Mouse (Mus musculus) kidney, postnatal 0 days (tissue): ENCODE measurements around the gene Esyt2. TPM values are rescaled to one million over a fixed set of nuclear protein-coding genes. Genes with fewer than 3 reads are reported as not detected.

Experiments used
- ATAC-seq: fragments of 200-750 bp; cut with Nextera tagmentation; replicated peaks from 2 replicates; pipeline ENCODE4 v1.8.0; 2017; ENCODE audit warnings: low read depth, moderate number of reproducible peaks, moderate TSS enrichment, moderate library complexity; ENCODE audit not compliant: low FRiP score
- DNase-seq: peaks from one replicate; pipeline ENCODE4 v3.0.0-alpha.2; 2016; ENCODE audit warnings: low spot score
- H3K27ac ChIP-seq: fragments of 300-500 bp; sonication (generic); 2 replicates; pipeline ENCODE4 v1.5.1; 2014; ENCODE audit warnings: mild to moderate bottlenecking
- H3K27me3 ChIP-seq: fragments of 300-500 bp; sonication (generic); 2 replicates; pipeline ENCODE4 v1.6.1; 2014; ENCODE audit warnings: low read length, mixed read lengths; ENCODE audit not compliant: insufficient read depth
- H3K36me3 ChIP-seq: fragments of 300-500 bp; sonication (generic); 2 replicates; pipeline ENCODE4 v1.6.1; 2014; ENCODE audit warnings: low read length, mixed read lengths; ENCODE audit not compliant: insufficient read depth
- H3K4me1 ChIP-seq: fragments of 300-500 bp; sonication (generic); replicated peaks from 2 replicates; pipeline ENCODE4 v1.6.1; 2014; ENCODE audit warnings: antibody characterized with exemption, low read length, mixed read lengths; ENCODE audit not compliant: insufficient read depth
- H3K4me2 ChIP-seq: fragments of 300-500 bp; sonication (generic); 2 replicates; pipeline ENCODE4 v1.6.1; 2014; ENCODE audit warnings: mild to moderate bottlenecking, low read length, moderate library complexity, mixed read lengths
- H3K4me3 ChIP-seq: fragments of 300-500 bp; sonication (generic); replicated peaks from 2 replicates; pipeline ENCODE4 v1.5.1; 2014; ENCODE audit warnings: low read depth, low read length
- H3K9ac ChIP-seq: fragments of 300-500 bp; sonication (generic); 2 replicates; pipeline ENCODE4 v1.6.1; 2014; ENCODE audit warnings: low read depth, low read length
- H3K9me3 ChIP-seq: fragments of 300-500 bp; sonication (generic); replicated peaks from 2 replicates; pipeline ENCODE4 v1.6.1; 2016; ENCODE audit warnings: low read length, inconsistent platforms, mixed read lengths
- CTCF ChIP-seq: IDR thresholded peaks from 2 replicates; pipeline ENCODE4 v1.5.1; 2016; ENCODE audit warnings: antibody characterized with exemption, low read depth, mild to moderate bottlenecking, moderate library complexity
- WGBS: fragments of 180-500 bp; shearing (Covaris S2); extraction: QIAGEN DNeasy Blood & Tissue Kit; methylation state at CpG from one replicate; pipeline ENCODE4 v1.1.7; 2014; 5-methylcytosine and 5-hydroxymethylcytosine counted together
- polyA plus RNA-seq: library from polyadenylated mRNA; unstranded; fragments of >200 nt; fragmentation: Nextera tagmentation; extraction: Ambion mirVana; gene quantifications from 2 replicates; pipeline ENCODE4 v1.2.1, GENCODE M21; 2015

The Esyt2 gene
- polyA plus RNA-seq, 1 experiment from 2014 or later = 13.9 TPM

DNA sequence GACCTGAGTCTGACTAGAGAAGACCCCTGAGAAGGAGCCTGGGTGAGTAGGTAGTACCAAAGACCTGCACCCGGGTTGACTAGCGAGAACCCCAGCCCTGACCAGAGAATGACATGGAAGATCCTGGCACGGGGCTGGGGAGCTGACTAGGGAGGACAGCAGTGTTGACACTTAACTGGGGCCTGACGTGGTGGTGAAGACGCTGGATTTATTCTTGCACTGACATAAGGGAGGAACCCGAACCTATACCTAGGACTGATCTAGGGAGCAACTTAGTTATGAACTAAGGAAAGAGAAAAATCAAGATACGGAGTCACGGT lies 124.8 kb downstream of the Esyt2 start:
- Histone ChIP-seq H3K36me3 (0 out of 2 replicates have a peak, but pooled peaks cover 8% of the 10 kb centered on the region), H3K27ac (no peak overlapping the region; the same call in 1 of the 2 replicates), H3K9me3 (0 out of 2 replicates have a peak, but pooled peaks cover 6% of the 10 kb centered on the region), H3K4me1 (no peaks in the 10 kb centered on the region), H3K9ac (peak overlapping the region; percentile 75), H3K27me3 (no peaks in the 10 kb centered on the region), H3K4me3 (peak overlapping the region; percentile 87), H3K4me2 (peak overlapping the region; percentile 90)
- TF ChIP-seq CTCF = no peak
- WGBS = 8% methylated on average over 8 of the region's 8 CpGs
- ATAC-seq (no peak), DNase-seq (peak; percentile 46)

DNA sequence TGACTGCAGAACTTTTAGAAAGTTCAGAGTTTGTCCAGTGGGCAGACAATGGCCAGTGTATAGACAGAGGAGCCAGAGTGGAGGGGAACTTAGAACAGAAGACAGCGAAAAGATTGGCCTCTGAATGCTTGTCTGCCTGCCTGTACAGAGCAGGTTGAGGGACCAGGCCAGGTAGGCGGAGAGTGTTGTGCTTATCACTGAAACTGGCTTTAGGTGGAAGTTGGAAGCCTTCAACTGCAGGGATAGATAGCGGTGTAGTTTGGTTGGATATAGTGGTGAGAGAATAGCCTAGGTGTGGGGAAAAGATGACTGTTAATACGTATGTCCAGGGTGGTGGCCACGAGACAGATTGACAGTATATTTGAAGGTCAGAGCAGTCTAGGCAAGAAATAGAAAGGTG lies 126.9 kb downstream of the Esyt2 start:
- Histone ChIP-seq H3K27ac (no peak overlapping the region), H3K9me3 (no peaks in the 10 kb centered on the region), H3K4me1 (no peaks in the 10 kb centered on the region), H3K4me3 (no peak overlapping the region), H3K4me2 (no peak overlapping the region), H3K9ac (no peak overlapping the region), H3K27me3 (no peaks in the 10 kb centered on the region), H3K36me3 (0 out of 2 replicates have a peak, but pooled peaks cover 8% of the 10 kb centered on the region)
- WGBS = 97% methylated on average over 5 of the region's 5 CpGs
- no peak for TF ChIP-seq CTCF
- DNase-seq (no peak), ATAC-seq (no peak)

DNA sequence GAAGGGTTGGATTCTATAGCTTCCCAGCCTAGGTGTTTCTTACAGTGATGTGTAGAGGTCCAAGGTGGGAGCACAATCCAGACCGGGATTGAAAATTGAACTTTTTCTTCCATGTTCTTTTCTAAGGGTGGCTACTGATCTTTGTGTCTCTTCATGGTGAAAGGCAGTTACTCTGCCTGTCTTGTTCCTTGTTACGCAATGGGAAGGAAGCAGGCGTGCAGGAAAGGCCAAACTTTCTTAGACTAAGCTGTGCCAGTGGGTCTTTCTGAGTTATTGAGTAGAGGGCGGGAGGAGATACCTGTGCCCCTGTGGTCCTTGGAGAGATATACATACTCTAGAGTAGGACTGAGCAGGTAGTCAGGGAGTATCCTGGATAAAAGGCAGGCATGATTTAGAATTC lies 133.9 kb downstream of the Esyt2 start:
- no peak for TF ChIP-seq CTCF
- no peak overlapping the region for H3K27ac ChIP-seq
- no peak overlapping the region for H3K4me3 ChIP-seq
- 92% methylated on average over 4 of the region's 4 CpGs for WGBS
- H3K36me3 ChIP-seq = 0 out of 2 replicates have a peak, but pooled peaks cover 11% of the 10 kb centered on the region
- no peaks in the 10 kb centered on the region for H3K9me3 ChIP-seq
- no peak for ATAC-seq
- no peaks in the 10 kb centered on the region for H3K27me3 ChIP-seq
- no peak for DNase-seq
- no peaks in the 10 kb centered on the region for H3K4me1 ChIP-seq
- H3K4me2 ChIP-seq = no peak overlapping the region
- H3K9ac ChIP-seq = no peak overlapping the region

GRCm38 (mm10) chr12:116416514-116416913 lies 135.5 kb downstream of the Esyt2 start:
- Histone ChIP-seq H3K4me1 (no peaks in the 10 kb centered on the region), H3K27ac (no peak overlapping the region), H3K27me3 (no peaks in the 10 kb centered on the region), H3K4me2 (no peak overlapping the region), H3K36me3 (0 out of 2 replicates have a peak, but pooled peaks cover 9% of the 10 kb centered on the region), H3K9ac (no peak overlapping the region), H3K4me3 (no peak overlapping the region), H3K9me3 (no peaks in the 10 kb centered on the region)
- TF ChIP-seq CTCF = no peak
- ATAC-seq (no peak), DNase-seq (no peak)
- WGBS = 93% methylated on average over 1 of the region's 1 CpGs

DNA sequence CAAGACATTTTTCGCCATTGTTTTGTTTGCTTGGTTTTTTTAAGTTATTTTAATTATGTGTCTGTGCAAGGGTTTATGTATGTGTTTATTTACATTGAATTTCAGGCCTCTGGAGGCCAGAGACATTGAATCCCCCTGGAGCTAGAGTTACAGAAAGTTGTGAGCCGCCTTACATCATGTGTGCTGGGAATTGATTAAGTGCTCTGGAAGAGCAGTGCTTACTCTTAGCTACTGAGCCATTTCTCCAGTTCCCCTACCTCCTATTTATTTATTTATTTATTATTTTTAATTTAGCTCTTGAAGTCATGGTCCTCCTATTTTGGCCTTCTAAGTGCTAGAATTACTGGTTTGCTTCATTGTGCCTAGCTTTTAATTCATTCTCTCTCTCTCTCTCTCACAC lies 140.7 kb downstream of the Esyt2 start:
- 0 out of 2 replicates have a peak, but pooled peaks cover 5% of the 10 kb centered on the region for H3K36me3 ChIP-seq
- no peaks in the 10 kb centered on the region for H3K4me1 ChIP-seq
- no peaks in the 10 kb centered on the region for H3K27me3 ChIP-seq
- H3K4me3 ChIP-seq = no peak overlapping the region
- no peak for TF ChIP-seq CTCF
- WGBS = 74% methylated on average over 2 of the region's 2 CpGs
- ATAC-seq (no peak), DNase-seq (no peak)
- no peaks in the 10 kb centered on the region for H3K9me3 ChIP-seq
- H3K27ac ChIP-seq = no peak overlapping the region
- no peak overlapping the region for H3K9ac ChIP-seq
- H3K4me2 ChIP-seq = no peak overlapping the region

GRCm38 (mm10) chr12:116425392-116425791 lies 144.4 kb downstream of the Esyt2 start:
- 80% methylated on average over 2 of the region's 2 CpGs for WGBS
- DNase-seq = no peak
- Histone ChIP-seq H3K4me1 (no peaks in the 10 kb centered on the region), H3K9ac (no peak overlapping the region), H3K27me3 (no peaks in the 10 kb centered on the region), H3K27ac (no peak overlapping the region), H3K36me3 (peaks cover 11% of the 10 kb centered on the region; the same call in 1 of the 2 replicates), H3K9me3 (no peaks in the 10 kb centered on the region), H3K4me2 (no peak overlapping the region), H3K4me3 (no peak overlapping the region)
- no peak for TF ChIP-seq CTCF
- no peak for ATAC-seq

GRCm38 (mm10) chr12:116433742-116434141 lies 152.7 kb downstream of the Esyt2 start:
- H3K27me3 ChIP-seq = no peaks in the 10 kb centered on the region
- no peak for DNase-seq
- WGBS = 91% methylated on average over 2 of the region's 2 CpGs
- no peak overlapping the region for H3K9ac ChIP-seq
- H3K27ac ChIP-seq = no peak overlapping the region
- no peaks in the 10 kb centered on the region for H3K9me3 ChIP-seq
- peaks cover 18% of the 10 kb centered on the region for H3K36me3 ChIP-seq
- no peak overlapping the region for H3K4me2 ChIP-seq
- H3K4me3 ChIP-seq = no peak overlapping the region
- no peak for ATAC-seq
- no peaks in the 10 kb centered on the region for H3K4me1 ChIP-seq
- TF ChIP-seq CTCF = no peak
